Mouse (Mus musculus) gastrocnemius, postnatal 36 days (tissue): ENCODE data around the gene Mecr. TPM values are rescaled to one million over a fixed set of nuclear protein-coding genes. Genes with fewer than 3 reads are reported as not detected.

ENCODE experiments used
- DNase-seq, 2 experiments: peaks; one replicate each; pipeline ENCODE4 v3.0.0; 2022
- intact Hi-C: fragments of 180-260 bp; cut with DNase I; formaldehyde crosslinking; loops from one replicate; pipeline ENCODE4 v1.15.1; 2025
- total RNA-seq, 2 experiments: library from RNA; stranded (reverse); gene quantifications; 2 replicates each; pipeline ENCODE4 v1.2.3; 2021

Mecr gene
- total RNA-seq, 2 experiments from 2014 or later: 17.3 to 20.8 TPM

DNA sequence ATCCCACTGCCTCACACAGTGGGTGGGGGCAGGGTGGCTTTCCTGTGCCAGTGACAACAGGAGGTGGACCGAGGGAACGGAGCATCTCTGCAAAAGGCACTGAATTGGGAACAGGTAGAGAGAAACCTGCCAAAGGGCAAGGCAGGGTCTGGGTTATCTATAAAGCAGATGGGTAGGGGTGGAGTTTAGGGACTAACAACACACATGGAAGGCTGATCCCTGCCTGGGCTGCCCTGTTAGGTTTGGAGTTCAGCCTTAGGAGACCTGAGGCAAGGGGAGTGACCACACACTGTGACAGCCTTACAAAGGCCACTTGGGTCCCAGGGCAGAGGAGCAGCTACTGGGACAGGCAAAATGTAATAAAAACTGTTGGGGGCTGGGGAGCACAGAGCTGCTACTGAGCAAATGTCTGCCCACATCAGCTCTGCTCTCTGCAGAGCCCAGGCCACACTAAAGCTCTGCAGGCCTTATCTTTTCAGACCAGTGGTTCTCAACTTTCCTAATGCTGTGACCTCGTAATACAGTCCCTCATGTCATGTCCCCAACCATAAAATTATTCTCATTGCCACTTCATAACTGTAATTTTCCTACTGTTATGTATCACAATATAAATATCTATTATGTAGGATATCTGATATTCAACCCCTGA lies 10.4 kb upstream of the Mecr start:
- no peak for DNase-seq
- intact Hi-C loops: loop anchor here (10.0 kb wide), 1 partner anchor 438 kb away; no protein-coding TSS in a partner anchor

DNA sequence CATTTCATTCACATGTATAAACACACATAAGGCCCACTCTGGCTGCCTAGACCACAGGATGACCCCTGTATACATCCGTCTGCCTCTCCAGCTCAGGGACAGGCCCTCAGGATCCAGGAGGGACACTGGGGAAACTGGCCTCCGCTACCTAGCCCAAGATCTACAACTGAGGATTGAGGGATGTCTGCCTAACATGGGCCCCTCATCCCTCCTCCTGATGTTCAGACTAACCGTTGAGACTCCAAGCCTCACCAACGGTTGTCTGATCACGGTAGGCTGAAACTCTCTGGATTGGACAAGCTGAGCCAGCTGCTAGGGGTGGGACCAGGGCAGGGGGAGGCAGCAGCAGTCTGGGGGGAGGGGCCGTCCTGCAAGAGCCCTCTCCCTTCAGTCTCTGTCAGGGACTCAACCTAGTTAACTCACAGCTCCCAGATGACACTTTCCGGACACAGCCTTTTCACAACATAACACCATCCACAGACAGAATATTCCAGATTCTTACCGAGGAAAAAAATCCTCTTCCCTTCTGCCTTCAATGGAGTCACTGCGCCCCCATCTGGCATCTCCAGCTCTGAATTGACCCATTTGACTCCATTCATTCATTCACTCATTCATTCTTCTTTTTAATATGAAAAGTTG lies 9.2 kb upstream of the Mecr start:
- intact Hi-C loops: loop anchor here (10.0 kb wide), 1 partner anchor 439 kb away; no protein-coding TSS in a partner anchor
- DNase-seq: no peak

GRCm38 (mm10) chr4:131836351-131836881 lies 6.9 kb upstream of the Mecr start:
- intact Hi-C loops: loop anchor here (2.0 to 10.0 kb wide), 7 partner anchors 54 to 874 kb away; no protein-coding TSS in a partner anchor
- DNase-seq: peak; percentile 20 to 35

DNA sequence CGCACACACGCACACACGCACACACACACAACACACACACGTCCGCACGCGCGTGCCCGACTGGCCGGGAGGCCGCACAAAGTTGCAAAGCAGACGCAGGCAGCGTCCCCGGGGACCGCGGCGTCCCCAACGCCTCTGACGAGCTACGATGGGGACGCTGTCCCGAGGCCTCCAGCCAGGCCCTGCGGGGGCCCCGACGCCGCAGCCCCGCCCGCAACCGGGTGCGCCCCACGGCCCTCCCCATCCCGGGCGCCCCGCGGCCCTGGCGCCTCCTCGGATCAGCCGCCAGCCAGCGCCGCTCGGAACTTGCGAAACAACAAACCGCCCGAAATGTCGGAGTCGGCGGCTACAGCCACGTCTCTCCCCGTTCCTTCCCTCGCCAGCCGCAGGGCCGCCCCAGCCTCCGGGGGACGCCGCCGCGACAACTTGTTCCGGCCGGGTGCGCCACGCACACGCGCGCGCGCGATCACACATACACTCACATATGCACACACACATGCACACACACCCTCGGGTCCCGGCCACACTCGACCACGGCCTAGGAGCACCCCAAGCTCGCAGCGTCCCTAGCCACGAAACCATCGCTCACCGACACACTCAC lies 6.3 kb upstream of the Mecr start:
- DNase-seq: peak in 1 of 2 experiments; percentile 37
- intact Hi-C loops: loop anchor here (2.0 to 10.0 kb wide), 7 partner anchors 55 to 875 kb away; no protein-coding TSS in a partner anchor

DNA sequence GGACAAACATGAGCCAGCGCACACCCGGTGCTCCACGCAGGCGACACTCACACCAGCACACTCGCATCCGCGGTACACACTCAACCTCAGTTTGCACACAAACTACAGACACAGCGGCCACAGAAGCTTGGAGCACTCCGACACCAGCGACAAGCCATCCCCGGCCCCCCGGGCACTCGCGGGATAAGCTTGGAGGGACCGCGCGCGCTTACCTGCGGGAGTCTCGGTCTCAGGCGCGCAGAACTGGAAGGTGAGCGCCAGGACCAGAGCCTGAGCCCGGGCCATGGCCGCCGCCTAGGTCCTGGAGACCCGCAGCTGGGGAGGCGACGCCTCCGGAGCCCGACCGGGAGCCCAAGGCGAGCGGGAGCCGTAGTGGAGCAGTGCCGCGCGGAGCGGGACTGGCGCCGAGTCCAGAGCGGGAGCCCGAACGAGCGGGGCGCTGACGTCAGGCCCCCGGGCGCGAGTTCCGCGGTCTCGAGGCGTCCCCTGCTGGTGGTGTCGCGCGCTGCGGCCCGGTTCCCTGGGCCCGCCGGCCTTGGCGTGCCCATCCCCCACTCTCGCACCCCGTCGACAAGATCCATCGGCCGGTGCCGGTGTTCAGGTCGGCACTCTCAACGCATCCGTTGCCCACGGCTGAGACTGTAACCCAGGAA lies 5.3 kb upstream of the Mecr start, which contains the start of gene Ptpru:
Gene Ptpru, minus strand, starts transcription at position 417 of the 653 bp plus-strand sequence.
- intact Hi-C loops: loop anchor here (2.0 to 10.0 kb wide), 7 partner anchors 56 to 876 kb away; no protein-coding TSS in a partner anchor
- DNase-seq: peak; percentile 84 to 90

- DNase-seq: no peak
- intact Hi-C loops: no loop called here
These were observed 2.9 kb downstream of the Mecr start for GRCm38 (mm10) chr4:131845991-131846778.

DNA sequence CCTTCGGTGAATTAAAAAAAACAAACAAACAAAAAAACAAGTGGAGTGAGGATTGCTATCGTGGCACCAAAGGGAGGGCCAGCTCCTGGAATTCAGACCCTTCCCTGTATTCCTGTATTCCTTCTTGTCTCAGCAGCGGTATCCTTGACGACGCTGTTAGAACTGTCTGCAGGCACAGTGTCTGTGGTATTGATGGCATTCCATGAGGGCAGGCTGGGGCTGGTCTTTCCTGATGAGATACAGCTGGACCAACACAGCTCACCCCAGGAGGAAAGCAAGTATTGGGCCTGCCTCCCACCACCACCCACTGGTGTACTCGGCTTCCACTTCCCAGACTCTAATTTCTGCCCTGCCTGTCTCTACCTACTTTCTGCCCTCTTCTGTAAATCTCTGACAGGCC lies 4.8 kb downstream of the Mecr start:
- no peak for DNase-seq
- intact Hi-C loops: no loop called here

DNA sequence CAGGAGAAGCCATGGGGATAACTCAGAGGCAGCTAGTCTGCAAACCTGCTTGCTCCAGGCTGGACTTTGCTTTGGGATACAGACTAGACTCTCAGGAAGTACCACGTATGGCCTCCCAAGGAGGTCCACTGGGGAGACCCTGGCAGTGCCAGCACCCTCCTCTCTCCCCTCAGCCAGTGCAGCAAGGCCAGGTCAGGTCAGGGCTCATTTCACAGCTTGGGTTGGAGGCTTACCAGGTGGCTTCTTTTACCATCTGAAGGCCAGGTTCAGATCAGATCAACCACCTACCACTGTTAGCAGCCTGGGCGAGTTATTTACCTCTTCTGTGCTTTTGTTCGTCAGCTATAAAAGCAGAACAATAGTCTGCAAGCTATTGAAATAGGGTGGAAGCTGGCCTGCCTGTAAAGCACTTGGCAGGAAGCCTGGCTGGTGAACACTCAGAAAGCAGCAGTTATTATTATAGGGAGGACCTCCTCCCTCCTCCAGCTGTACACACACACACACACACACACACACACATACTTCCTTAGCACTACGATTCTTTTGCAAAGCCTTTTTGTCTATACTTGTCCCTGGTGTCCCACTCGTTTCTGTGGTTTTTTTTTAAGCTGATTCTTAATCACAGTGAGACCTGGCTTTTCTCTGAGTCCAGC lies 6.8 kb downstream of the Mecr start:
- intact Hi-C loops: no loop called here
- peak in 1 of 2 experiments; percentile 48 for DNase-seq

DNA sequence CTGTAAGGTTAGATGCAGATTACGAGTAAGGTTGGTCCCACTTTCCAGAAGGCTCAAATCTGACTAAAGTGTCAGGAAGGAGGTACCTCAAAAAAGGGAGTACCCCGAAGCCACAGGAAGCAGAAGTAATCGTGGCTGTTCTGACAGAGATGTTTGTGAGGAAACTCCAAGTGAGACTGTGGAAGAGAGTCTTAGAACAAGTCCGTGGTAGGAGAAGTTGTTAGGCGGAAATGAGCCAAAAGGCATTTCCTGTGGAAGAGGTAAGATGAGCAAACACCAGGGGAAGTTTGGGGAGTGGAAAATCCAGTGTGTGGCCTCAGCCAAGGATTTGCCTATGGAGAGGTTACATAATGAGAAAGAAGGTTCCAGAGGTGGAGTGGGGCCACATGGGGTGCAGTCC lies 11.7 kb downstream of the Mecr start:
- DNase-seq: no peak
- intact Hi-C loops: no loop called here

DNA sequence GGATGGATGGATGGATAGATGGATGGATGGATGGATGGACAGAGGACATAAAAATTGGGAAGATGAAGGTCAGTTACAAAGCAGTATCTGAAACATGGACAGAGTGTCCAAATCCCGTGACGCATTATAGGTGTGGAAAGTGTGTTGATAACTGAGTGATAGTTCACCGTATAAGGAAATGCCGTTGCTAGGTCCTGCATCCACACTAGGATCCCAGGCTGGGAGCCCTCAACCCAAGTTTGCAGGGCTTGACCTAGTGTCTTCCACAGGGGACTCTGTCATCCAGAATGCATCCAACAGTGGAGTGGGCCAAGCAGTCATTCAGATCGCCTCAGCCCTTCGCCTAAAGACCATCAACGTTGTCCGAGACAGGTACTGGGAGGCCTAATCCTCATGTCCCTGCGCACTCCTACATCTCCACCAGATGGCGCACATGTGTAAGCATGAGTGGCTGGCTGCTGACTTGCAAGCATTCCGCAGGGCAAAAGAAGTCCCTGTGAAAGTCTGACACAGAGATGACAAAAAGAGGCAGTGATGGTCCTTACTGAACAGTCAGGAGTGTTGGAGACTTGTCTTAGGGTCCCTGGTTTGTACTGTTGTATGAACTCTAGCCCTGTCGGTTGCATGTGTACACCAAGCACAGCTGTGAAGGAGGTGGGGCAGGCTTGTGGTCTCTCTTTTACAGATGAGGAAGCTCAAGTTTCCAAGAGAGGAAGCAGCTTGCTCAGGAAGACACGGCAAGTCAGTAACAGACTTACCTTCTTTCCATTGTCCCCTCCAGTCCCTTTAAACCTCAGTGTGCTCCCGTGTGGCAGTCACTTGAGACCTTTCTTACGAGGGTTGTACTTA lies 17.4 kb downstream of the Mecr start:
- intact Hi-C loops: loop anchor here (5.0 to 10.0 kb wide), 4 partner anchors 57 to 314 kb away; partner anchors contain the start of gene Epb41
- peak; percentile 69 to 72 for DNase-seq

DNA sequence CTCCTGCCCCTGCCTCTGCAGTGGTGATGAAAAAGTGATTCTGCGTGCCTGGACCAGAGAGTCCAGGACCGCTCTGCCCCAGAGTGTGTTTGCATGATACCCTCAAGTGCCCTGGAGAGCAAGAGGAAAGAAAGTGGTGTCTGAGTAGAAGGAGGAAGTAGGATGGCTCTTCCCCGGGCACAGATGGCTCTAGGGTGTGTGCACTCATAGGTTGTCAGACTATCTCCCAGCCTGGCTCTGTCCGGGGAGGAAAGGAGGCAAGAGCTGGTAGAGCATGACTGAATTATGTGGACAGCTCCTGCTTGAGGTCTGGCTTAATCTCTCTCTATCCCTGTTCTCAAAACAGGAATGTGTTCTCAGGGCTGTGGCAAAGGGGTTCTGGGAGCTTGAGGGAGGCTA lies 18.1 kb downstream of the Mecr start:
- DNase-seq: no peak
- intact Hi-C loops: loop anchor here (5.0 to 10.0 kb wide), 4 partner anchors 56 to 313 kb away; partner anchors contain the start of gene Epb41

GRCm38 (mm10) chr4:131872672-131873292 lies 29.5 kb downstream of the Mecr start:
- no peak for DNase-seq
- intact Hi-C loops: no loop called here

GRCm38 (mm10) chr4:131873293-131874168 lies 30.3 kb downstream of the Mecr start, which contains the start of gene Srsf4:
Gene Srsf4, plus strand, starts transcription at chr4:131873617.
- intact Hi-C loops: no loop called here
- DNase-seq: peak; percentile 88 to 91

GRCm38 (mm10) chr4:131874169-131874536 lies 30.9 kb downstream of the Mecr start:
- intact Hi-C loops: no loop called here
- DNase-seq: no peak

GRCm38 (mm10) chr4:131874567-131874966 lies 31.3 kb downstream of the Mecr start:
- no peak for DNase-seq
- intact Hi-C loops: no loop called here

DNA sequence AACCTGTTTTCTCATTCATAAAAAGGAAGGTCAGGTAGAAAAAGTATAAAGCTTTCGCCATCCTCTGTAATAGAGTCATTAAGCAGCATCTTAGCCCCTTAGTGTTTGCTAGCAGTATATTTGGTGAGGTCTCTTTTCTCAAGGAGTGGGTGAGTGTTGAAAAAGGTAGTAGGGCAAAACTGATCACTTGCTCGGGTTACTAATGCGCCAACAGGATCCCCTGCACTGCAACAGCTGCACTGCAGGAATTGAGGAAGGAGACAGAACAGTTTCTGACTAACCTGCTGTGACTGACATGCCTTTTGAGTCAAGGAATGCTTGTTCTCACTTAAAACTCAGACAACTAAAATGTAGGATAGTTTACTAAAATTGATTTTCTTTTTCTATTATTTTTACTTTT lies 32.0 kb downstream of the Mecr start:
- DNase-seq: no peak
- intact Hi-C loops: no loop called here

DNA sequence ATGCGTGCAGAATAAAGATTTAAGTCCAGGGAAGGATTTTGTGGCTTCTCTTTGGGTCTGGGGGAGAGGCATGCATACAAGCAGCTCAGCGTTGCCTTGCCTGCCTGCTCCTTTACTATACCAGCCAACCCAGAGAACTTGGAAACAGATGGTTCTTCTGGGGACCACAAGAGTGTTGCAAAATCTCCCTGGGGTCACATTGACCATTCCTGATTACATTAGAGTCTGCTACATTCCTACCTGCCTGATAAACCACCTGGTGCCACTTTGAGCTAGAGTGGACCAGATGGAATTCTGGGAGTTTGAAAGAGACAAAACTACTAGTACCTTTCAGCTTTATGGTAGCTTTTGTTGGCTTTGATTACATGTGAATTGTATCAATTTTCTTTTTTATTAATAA lies 33.6 kb downstream of the Mecr start:
- intact Hi-C loops: no loop called here
- no peak for DNase-seq
